Mouse (Mus musculus): Measurements from ENCODE around the gene Carhsp1. TPM values are rescaled to one million over a fixed set of nuclear protein-coding genes. Genes with fewer than 3 reads are reported as not detected.

Gene Carhsp1
- 10 to 100 TPM; 37.9 to 40.1 TPM for total RNA-seq (2021)

- peak; percentile 94 to 96 for DNase-seq
- intact Hi-C loops (cut with DNase I): loop anchor here (2.0 to 5.0 kb wide), 2 partner anchors 27 to 159 kb away; partner anchors contain the start of gene Abat
Measured at GRCm38 (mm10) chr16:8671551-8672349, at the start of gene Carhsp1. Gene Carhsp1, minus strand, starts transcription at chr16:8672155.

- intact Hi-C loops (cut with DNase I): no loop called here
- DNase-seq: no peak
Measured at GRCm38 (mm10) chr16:8720447-8720846, 48.5 kb upstream of the Carhsp1 start.

- intact Hi-C loops (cut with DNase I): no loop called here
- DNase-seq: peak in 1 of 2 experiments; percentile 27
Measured at GRCm38 (mm10) chr16:8717744-8718143, 45.8 kb upstream of the Carhsp1 start.

- intact Hi-C loops (cut with DNase I): no loop called here
- DNase-seq: no peak
Measured at GRCm38 (mm10) chr16:8716300-8716699, 44.3 kb upstream of the Carhsp1 start.

- peak; percentile 45 to 50 for DNase-seq
- intact Hi-C loops (cut with DNase I): no loop called here
Measured at GRCm38 (mm10) chr16:8715513-8716080, 43.6 kb upstream of the Carhsp1 start.

- DNase-seq: no peak
Measured at GRCm38 (mm10) chr16:8714851-8715250, 42.9 kb upstream of the Carhsp1 start.

GRCm38 (mm10) chr16:8711998-8712397, 40.0 kb upstream of the Carhsp1 start:
- no peak for DNase-seq
- intact Hi-C loops (cut with DNase I): no loop called here

More at GRCm38 (mm10) chr16:8714851-8715250, 42.9 kb upstream of the Carhsp1 start:
- intact Hi-C loops (cut with DNase I): no loop called here

GRCm38 (mm10) chr16:8700586-8700985, 28.6 kb upstream of the Carhsp1 start:
- intact Hi-C loops (cut with DNase I): no loop called here
- DNase-seq: no peak

- intact Hi-C loops (cut with DNase I): no loop called here
- DNase-seq: no peak
Measured at GRCm38 (mm10) chr16:8699556-8699955, 27.6 kb upstream of the Carhsp1 start.

GRCm38 (mm10) chr16:8691206-8691605, 19.3 kb upstream of the Carhsp1 start:
- DNase-seq: no peak

GRCm38 (mm10) chr16:8689979-8690656, 18.2 kb upstream of the Carhsp1 start:
- intact Hi-C loops (cut with DNase I): no loop called here
- DNase-seq: peak; percentile 68 to 71

More at GRCm38 (mm10) chr16:8691206-8691605, 19.3 kb upstream of the Carhsp1 start:
- intact Hi-C loops (cut with DNase I): no loop called here

GRCm38 (mm10) chr16:8687559-8688112, 15.7 kb upstream of the Carhsp1 start:
- intact Hi-C loops (cut with DNase I): no loop called here
- no peak for DNase-seq

GRCm38 (mm10) chr16:8686871-8687535, 15.0 kb upstream of the Carhsp1 start:
- intact Hi-C loops (cut with DNase I): loop anchor here (1.0 kb wide), 2 partner anchors 82 to 182 kb away; no protein-coding TSS in a partner anchor
- peak; percentile 40 to 52 for DNase-seq

- intact Hi-C loops (cut with DNase I): loop anchor here (1.0 kb wide), 2 partner anchors 83 to 183 kb away; no protein-coding TSS in a partner anchor
- peak; percentile 84 to 90 for DNase-seq
Measured at GRCm38 (mm10) chr16:8686121-8686870, 14.3 kb upstream of the Carhsp1 start.

- DNase-seq: no peak
- intact Hi-C loops (cut with DNase I): no loop called here
Measured at GRCm38 (mm10) chr16:8685087-8685486, 13.1 kb upstream of the Carhsp1 start.

- no peak for DNase-seq
- intact Hi-C loops (cut with DNase I): no loop called here
Measured at GRCm38 (mm10) chr16:8680470-8680869, 8.5 kb upstream of the Carhsp1 start, which contains the start of gene Gm5767. Gene Gm5767, plus strand, starts transcription at chr16:8680770.

GRCm38 (mm10) chr16:8679780-8680179, 7.8 kb upstream of the Carhsp1 start:
- intact Hi-C loops (cut with DNase I): no loop called here
- DNase-seq: no peak

GRCm38 (mm10) chr16:8678676-8679075, 6.7 kb upstream of the Carhsp1 start:
- intact Hi-C loops (cut with DNase I): no loop called here
- no peak for DNase-seq

GRCm38 (mm10) chr16:8678035-8678434, 6.1 kb upstream of the Carhsp1 start:
- DNase-seq: no peak
- intact Hi-C loops (cut with DNase I): no loop called here
